Mouse (Mus musculus) erythroblast, embryonic 14.5 days (primary cell): ENCODE data around the gene Echs1. TPM values are rescaled to one million over a fixed set of nuclear protein-coding genes. Genes with fewer than 3 reads are reported as not detected.

ENCODE experiments used
- H3K27me3 ChIP-seq: 2 replicates; pipeline ENCODE4 v1.6.1; 2012; ENCODE audit warnings: inconsistent platforms; ENCODE audit not compliant: control insufficient read depth
- H3K36me3 ChIP-seq: 2 replicates; pipeline ENCODE4 v1.6.1; 2012; ENCODE audit warnings: mild to moderate bottlenecking, inconsistent platforms; ENCODE audit not compliant: control insufficient read depth
- H3K4me1 ChIP-seq: 2 replicates; pipeline ENCODE4 v1.6.1; 2012; ENCODE audit warnings: inconsistent platforms; ENCODE audit not compliant: control insufficient read depth
- H3K4me3 ChIP-seq: replicated peaks from 2 replicates; pipeline ENCODE3; 2012; ENCODE audit warnings: moderate library complexity, mild to moderate bottlenecking, inconsistent platforms
- H3K9me3 ChIP-seq: 2 replicates; pipeline ENCODE4 v1.6.1; 2012; ENCODE audit warnings: low read length, inconsistent platforms, mixed read lengths; ENCODE audit not compliant: control insufficient read depth
- GATA1 ChIP-seq: IDR thresholded peaks from 2 replicates; pipeline ENCODE4 v1.6.1; 2012; ENCODE audit warnings: low read length, inconsistent platforms, mixed read lengths
- TAL1 ChIP-seq: IDR thresholded peaks from 3 replicates; pipeline ENCODE4 v1.6.1; 2012; ENCODE audit warnings: low read length, inconsistent platforms, mixed read lengths
- polyA plus RNA-seq: library from polyadenylated mRNA; stranded (reverse); fragments of >175 nt; gene quantifications from 2 replicates; pipeline ENCODE4 v1.2.3, GENCODE M21; 2012

Echs1 gene
- 0.14 and 0.39 TPM in 2 replicates for polyA plus RNA-seq

DNA sequence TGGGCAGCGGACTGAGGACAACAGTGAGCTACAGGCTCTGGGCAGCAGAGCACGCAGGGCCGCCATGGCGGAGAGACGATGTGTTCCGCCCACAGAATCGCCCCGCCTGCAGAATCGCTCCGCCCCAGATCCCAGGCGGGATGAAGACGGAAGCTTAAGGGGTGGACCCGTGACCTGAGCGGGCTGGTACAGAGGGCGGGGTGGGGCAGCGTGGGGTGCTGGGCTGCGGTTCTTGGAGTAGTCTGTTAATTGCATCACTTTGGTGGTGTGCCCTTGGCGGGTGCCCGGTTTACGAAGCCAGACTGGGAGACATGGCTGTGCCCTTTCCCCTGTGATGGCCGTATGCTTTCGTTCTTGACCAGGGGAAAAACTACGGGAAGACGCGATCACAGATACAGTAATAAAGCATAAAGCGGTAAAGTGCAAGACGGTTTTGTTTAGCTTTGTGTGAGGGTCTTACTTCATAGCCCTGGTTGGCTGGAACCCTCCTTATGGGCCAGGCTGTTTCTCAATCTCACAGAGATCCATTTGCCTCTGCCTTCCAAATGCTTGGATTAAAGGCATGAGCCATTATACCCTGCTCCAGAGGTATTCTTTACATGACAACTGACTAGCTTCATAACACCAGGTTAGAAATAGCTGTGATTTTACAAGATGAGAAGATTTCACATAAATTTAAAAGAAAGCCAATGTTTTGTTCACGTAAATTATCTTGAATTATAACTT lies at the start of gene Echs1:
Gene Echs1 (minus strand): TSS at position 148 of the 726 bp plus-strand sequence.
- Histone ChIP-seq H3K4me1 (peaks cover 25% of the 10 kb centered on the region), H3K27me3 (no peaks in the 10 kb centered on the region), H3K4me3 (peak within 1 kb of the TSS; percentile 90), H3K9me3 (no peaks in the 10 kb centered on the region), H3K36me3 (peaks cover 14% of the 10 kb centered on the region)
- TF ChIP-seq GATA1 (no peak), TAL1 (no peak)

DNA sequence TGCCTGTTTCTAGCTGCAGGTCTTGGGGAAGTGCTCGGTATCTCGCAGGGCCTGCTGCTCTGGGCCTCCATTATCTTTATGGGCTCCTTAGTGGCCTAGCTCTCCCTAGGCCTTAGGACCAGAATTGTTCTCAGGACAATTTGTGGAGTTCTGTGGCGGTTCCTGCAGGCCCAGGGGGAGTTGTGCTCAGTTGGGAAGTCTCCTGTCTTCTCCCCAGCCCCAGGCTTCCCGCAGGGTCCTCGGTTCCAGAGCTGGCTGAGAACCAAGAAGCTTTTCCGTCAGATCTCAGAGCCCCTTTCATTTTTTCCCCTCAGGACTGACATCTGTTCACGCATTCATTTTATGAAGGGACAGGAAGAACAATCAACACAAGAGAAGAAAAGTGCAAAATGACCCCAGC lies 48.4 kb upstream of the Echs1 start, which contains the start of gene Olfr522:
Gene Olfr522 (minus strand): TSS at position 101 of the 400 bp plus-strand sequence.
- Histone ChIP-seq H3K4me3 (no peak within 1 kb of the TSS), H3K27me3 (no peaks in the 10 kb centered on the region), H3K9me3 (no peaks in the 10 kb centered on the region), H3K4me1 (no peaks in the 10 kb centered on the region), H3K36me3 (no peaks in the 10 kb centered on the region)
- TF ChIP-seq TAL1 (no peak), GATA1 (no peak)

- Histone ChIP-seq H3K36me3 (no peaks in the 10 kb centered on the region), H3K4me1 (no peaks in the 10 kb centered on the region), H3K9me3 (no peaks in the 10 kb centered on the region), H3K4me3 (no peak overlapping the region), H3K27me3 (peaks cover under 1% of the 10 kb centered on the region)
- TF ChIP-seq GATA1 (no peak), TAL1 (no peak)
These were observed 44.1 kb upstream of the Echs1 start for GRCm38 (mm10) chr7:140160363-140160762.

DNA sequence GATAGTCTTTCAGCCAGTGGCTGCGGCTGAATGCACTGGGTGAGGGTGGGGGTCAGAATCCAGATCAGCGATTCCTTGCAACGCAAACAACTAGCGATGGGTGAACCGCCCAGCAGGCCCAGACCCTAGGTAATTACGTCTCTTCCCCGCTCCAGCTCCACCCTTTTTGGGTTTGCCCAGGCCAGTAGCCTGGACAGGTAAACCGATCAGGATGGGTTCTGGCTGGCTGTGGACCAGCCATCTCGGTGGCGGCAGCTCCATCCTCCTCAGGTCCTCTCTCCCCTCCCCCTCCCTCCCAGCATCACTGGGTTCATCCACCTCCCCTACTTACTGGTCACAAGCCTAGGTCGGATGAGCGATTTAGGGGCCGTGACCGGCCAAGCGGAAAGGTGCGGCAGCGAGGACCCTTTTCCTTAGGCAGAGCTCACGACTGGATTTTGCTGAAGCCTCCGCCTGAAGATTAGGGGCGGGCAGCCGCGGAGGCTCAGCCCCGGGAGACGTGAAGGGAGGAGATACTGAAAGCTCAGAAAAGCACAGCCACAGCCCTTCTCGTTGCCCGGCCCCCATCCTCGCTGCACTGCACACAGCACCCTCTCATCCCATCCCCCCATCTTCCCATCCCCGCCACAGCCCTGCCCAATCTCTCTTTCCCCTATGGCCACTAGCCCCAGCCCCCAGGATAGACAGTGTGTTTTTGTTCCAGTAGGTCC lies 38.1 kb upstream of the Echs1 start, which contains the start of gene Sprn:
Gene Sprn (minus strand): TSS at position 660 of the 710 bp plus-strand sequence.
- peaks cover 12% of the 10 kb centered on the region for H3K36me3 ChIP-seq
- no peaks in the 10 kb centered on the region for H3K9me3 ChIP-seq
- peaks cover 30% of the 10 kb centered on the region for H3K27me3 ChIP-seq
- TF ChIP-seq GATA1 (no peak), TAL1 (no peak)
- H3K4me1 ChIP-seq, result no peaks in the 10 kb centered on the region
- no peak within 1 kb of the TSS for H3K4me3 ChIP-seq

GRCm38 (mm10) chr7:140153829-140154217 lies 37.5 kb upstream of the Echs1 start:
- Histone ChIP-seq H3K36me3 (peaks cover 14% of the 10 kb centered on the region), H3K9me3 (no peaks in the 10 kb centered on the region), H3K4me1 (no peaks in the 10 kb centered on the region), H3K27me3 (peaks cover 30% of the 10 kb centered on the region), H3K4me3 (no peak overlapping the region)
- TF ChIP-seq TAL1, result no peak
- no peak for TF ChIP-seq GATA1

DNA sequence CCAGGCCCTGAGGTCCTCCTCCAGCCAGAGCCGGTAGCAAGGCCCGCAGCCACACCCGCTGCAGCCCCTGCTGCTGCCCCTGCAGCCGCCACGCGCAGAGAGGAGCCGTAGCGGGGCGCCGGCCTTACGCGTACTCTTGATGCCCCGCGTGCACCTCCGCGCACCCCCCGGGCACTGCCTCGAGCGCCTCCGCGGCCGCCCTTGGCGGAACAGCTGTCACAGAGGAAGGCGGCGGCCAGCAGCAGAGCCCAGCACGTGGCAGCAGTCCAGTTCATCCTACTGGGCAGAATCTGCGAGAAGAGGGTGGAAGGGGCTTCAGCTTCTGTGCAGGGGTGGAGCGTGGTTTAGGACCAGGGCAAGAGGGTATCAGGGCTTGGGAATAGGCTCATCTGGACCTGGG lies 37.1 kb upstream of the Echs1 start:
- TF ChIP-seq TAL1 (no peak), GATA1 (no peak)
- Histone ChIP-seq H3K4me3 (no peak overlapping the region), H3K4me1 (no peaks in the 10 kb centered on the region), H3K9me3 (no peaks in the 10 kb centered on the region), H3K27me3 (peaks cover 30% of the 10 kb centered on the region), H3K36me3 (peaks cover 16% of the 10 kb centered on the region)

- no peaks in the 10 kb centered on the region; the same call in none of the 2 replicates for H3K4me1 ChIP-seq
- peaks cover 37% of the 10 kb centered on the region for H3K36me3 ChIP-seq
- TF ChIP-seq TAL1, result no peak
- TF ChIP-seq GATA1, result no peak
- no peak overlapping the region for H3K4me3 ChIP-seq
- H3K27me3 ChIP-seq, result no peaks in the 10 kb centered on the region
- H3K9me3 ChIP-seq, result no peaks in the 10 kb centered on the region
These were observed 28.3 kb upstream of the Echs1 start for GRCm38 (mm10) chr7:140144550-140144949.

GRCm38 (mm10) chr7:140141350-140141749 lies 25.1 kb upstream of the Echs1 start:
- H3K27me3 ChIP-seq, result no peaks in the 10 kb centered on the region
- no peak overlapping the region for H3K4me3 ChIP-seq

GRCm38 (mm10) chr7:140138021-140138310 lies 21.7 kb upstream of the Echs1 start:
- no peak for TF ChIP-seq GATA1
- TF ChIP-seq TAL1, result no peak
- H3K4me1 ChIP-seq, result peaks cover 13% of the 10 kb centered on the region
- H3K4me3 ChIP-seq, result peak overlapping the region; percentile 86
- no peaks in the 10 kb centered on the region for H3K9me3 ChIP-seq
- H3K36me3 ChIP-seq, result no peaks in the 10 kb centered on the region
- H3K27me3 ChIP-seq, result no peaks in the 10 kb centered on the region

More at GRCm38 (mm10) chr7:140141350-140141749, 25.1 kb upstream of the Echs1 start:
- peaks cover 17% of the 10 kb centered on the region for H3K36me3 ChIP-seq
- H3K4me1 ChIP-seq, result peaks cover 13% of the 10 kb centered on the region
- no peaks in the 10 kb centered on the region for H3K9me3 ChIP-seq
- TF ChIP-seq GATA1 (no peak), TAL1 (no peak)
